Mouse (Mus musculus) neural tube, embryonic 12.5 days (tissue): ENCODE measurements around the gene Pacsin2. TPM values are rescaled to one million over a fixed set of nuclear protein-coding genes. Genes with fewer than 3 reads are reported as not detected.

ENCODE experiments used
- ATAC-seq: fragments of 200-750 bp; cut with Nextera tagmentation; 2 replicates; pipeline ENCODE4 v1.8.0; 2017; ENCODE audit warnings: low read depth, mild to moderate bottlenecking, moderate TSS enrichment, moderate library complexity; ENCODE audit not compliant: low FRiP score
- H3K27ac ChIP-seq: fragments of 300-500 bp; sonication (generic); 2 replicates; pipeline ENCODE4 v1.5.1; 2016
- H3K27me3 ChIP-seq: fragments of 300-500 bp; sonication (generic); replicated peaks from 2 replicates; pipeline ENCODE4 v1.6.1; 2016; ENCODE audit warnings: mild to moderate bottlenecking
- H3K36me3 ChIP-seq: fragments of 300-500 bp; sonication (generic); 2 replicates; pipeline ENCODE4 v1.6.1; 2016; ENCODE audit warnings: mild to moderate bottlenecking
- H3K4me1 ChIP-seq: fragments of 300-500 bp; sonication (generic); 2 replicates; pipeline ENCODE4 v1.6.1; 2016
- H3K4me2 ChIP-seq: fragments of 300-500 bp; sonication (generic); replicated peaks from 2 replicates; pipeline ENCODE4 v1.6.1; 2016; ENCODE audit warnings: mild to moderate bottlenecking
- H3K4me3 ChIP-seq: fragments of 300-500 bp; sonication (generic); 2 replicates; pipeline ENCODE4 v1.5.1; 2016
- H3K9ac ChIP-seq: fragments of 300-500 bp; sonication (generic); 2 replicates; pipeline ENCODE4 v1.6.1; 2016; ENCODE audit warnings: mild to moderate bottlenecking
- H3K9me3 ChIP-seq: fragments of 300-500 bp; sonication (generic); 2 replicates; pipeline ENCODE4 v1.6.1; 2016; ENCODE audit warnings: mild to moderate bottlenecking
- WGBS: fragments of 180-500 bp; shearing (Covaris S2); methylation state at CpG from one replicate; pipeline ENCODE4 v1.1.7; 2016; 5-methylcytosine and 5-hydroxymethylcytosine counted together
- polyA plus RNA-seq: library from polyadenylated mRNA; unstranded; fragments of >200 nt; fragmentation: Nextera tagmentation; extraction: Ambion mirVana; gene quantifications from 2 replicates; pipeline ENCODE4 v1.2.1, GENCODE M21; 2016

The Pacsin2 gene
- polyA plus RNA-seq, 1 experiment from 2014 or later: 46.8 TPM

- WGBS: 1% methylated on average over 60 of the region's 60 CpGs
- Histone ChIP-seq H3K4me2 (peak within 1 kb of the TSS; percentile 93), H3K27me3 (no peaks in the 10 kb centered on the region), H3K4me1 (peaks cover 11% of the 10 kb centered on the region), H3K9me3 (no peaks in the 10 kb centered on the region), H3K9ac (peak within 1 kb of the TSS; percentile 80), H3K4me3 (peak within 1 kb of the TSS; percentile 82), H3K36me3 (no peaks in the 10 kb centered on the region), H3K27ac (no peak within 1 kb of the TSS)
- ATAC-seq: peak; percentile 88
Measured at GRCm38 (mm10) chr15:83349954-83350711, 114.3 kb downstream of the Pacsin2 start, which contains the start of gene Arfgap3. Gene Arfgap3, minus strand, starts transcription at chr15:83350247.

DNA sequence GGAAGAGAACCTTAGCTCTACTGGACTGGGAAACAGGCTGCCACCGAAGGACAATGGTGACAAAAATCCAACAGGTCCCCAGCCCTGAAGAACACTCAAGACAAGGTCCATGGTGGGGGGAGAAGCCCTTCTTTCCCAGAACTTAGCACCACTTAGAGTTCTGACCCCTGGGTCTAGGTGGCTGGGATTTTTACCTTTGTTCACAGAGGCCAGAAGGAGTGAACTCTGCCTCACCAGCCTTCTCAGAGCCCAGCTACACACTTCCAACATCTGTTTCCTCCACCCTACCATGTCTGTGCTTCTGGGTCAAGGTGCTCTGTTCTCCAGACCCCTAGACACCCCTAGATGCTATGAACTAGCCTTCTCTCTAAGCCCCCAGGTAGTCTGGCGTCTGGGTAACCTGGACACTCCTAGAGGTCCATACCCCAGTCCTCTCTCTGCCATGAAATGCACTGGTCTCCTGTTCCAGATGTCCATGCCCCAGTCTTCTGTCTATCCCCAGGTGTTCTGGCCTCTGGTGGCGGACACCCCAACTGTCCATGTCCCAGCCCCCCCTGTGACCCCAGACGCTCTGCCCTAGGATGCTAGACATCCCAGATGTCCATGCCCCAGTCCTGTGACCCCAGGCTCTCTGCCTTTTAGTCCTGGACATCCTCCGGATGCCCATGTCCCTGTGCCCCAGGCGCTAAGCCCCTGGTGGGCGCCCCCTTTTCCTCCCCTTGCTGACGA, 115.0 kb downstream of the Pacsin2 start:
- Histone ChIP-seq H3K4me3 (peak overlapping the region; percentile 82), H3K9ac (peak overlapping the region; percentile 80), H3K4me2 (peak overlapping the region; percentile 93), H3K27ac (no peak overlapping the region), H3K9me3 (no peaks in the 10 kb centered on the region), H3K27me3 (no peaks in the 10 kb centered on the region), H3K4me1 (peaks cover 14% of the 10 kb centered on the region), H3K36me3 (no peaks in the 10 kb centered on the region)
- peak; percentile 42 for ATAC-seq
- 17% methylated on average over 8 of the region's 8 CpGs for WGBS

- ATAC-seq: no peak
- Histone ChIP-seq H3K4me2 (peak overlapping the region; percentile 93), H3K27me3 (no peaks in the 10 kb centered on the region), H3K9me3 (no peaks in the 10 kb centered on the region), H3K4me1 (peaks cover 15% of the 10 kb centered on the region), H3K9ac (no peak overlapping the region), H3K4me3 (no peak overlapping the region), H3K27ac (no peak overlapping the region), H3K36me3 (no peaks in the 10 kb centered on the region)
- 81% methylated on average over 4 of the region's 4 CpGs for WGBS
Measured at GRCm38 (mm10) chr15:83348747-83349146, 115.7 kb downstream of the Pacsin2 start.

DNA sequence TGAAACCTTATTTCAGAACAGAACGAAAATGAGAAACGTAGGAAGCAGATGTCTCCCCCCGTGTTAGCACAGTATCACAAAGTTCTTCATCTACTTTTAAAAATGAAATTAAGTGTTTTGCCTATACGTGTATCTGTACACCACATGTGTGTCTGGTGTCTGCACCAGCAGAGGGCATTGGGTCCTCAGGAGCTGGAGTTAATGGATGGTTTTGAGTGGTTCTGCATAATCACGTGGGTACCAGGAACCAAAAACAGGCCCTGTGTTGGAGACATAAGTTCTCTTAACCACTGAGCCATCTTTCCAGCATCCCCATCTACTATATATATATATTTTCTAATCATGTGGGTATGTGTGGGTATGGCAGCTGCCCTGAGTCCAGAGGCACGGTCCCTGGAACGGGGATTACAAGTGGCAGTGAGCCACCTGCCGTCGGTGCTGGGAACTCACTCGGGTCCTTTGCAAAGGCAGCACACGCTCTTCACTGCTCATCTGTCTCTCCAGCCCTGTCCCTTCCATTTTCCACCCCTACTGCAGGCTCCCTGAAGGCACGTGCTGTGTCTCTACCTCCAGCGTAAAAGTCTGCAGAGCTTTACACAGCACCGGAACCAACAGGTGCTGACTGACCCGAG, 118.4 kb downstream of the Pacsin2 start:
- Histone ChIP-seq H3K36me3 (peaks cover 16% of the 10 kb centered on the region), H3K9ac (no peak overlapping the region), H3K4me1 (peaks cover 15% of the 10 kb centered on the region), H3K27ac (no peak overlapping the region), H3K4me2 (no peak overlapping the region), H3K9me3 (no peaks in the 10 kb centered on the region), H3K27me3 (no peaks in the 10 kb centered on the region), H3K4me3 (no peak overlapping the region)
- WGBS: 92% methylated on average over 15 of the region's 15 CpGs
- ATAC-seq: no peak

DNA sequence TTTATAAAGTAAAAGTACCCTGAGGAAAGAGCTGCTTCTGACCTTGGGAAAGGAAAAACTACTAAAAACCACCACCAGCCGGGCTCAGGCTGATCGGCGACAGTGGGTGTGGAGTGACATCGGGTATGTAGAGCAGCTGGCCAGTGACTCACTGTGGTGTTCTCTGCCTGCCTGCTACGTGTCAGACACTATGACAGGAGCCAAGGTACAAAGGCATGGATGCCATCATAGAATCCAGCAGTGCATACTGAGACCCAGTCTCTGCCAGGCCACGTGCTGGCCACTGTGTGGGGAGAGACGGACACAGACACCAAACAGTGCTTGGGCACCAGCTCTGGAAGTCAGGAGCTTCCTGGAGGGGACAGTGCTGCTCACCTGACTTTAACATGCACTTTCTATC, 119.5 kb downstream of the Pacsin2 start:
- H3K4me1 ChIP-seq: peaks cover 15% of the 10 kb centered on the region
- peaks cover 19% of the 10 kb centered on the region for H3K36me3 ChIP-seq
- ATAC-seq: no peak
- H3K27me3 ChIP-seq: no peaks in the 10 kb centered on the region
- H3K4me2 ChIP-seq: no peak overlapping the region
- WGBS: 79% methylated on average over 7 of the region's 7 CpGs
- no peak overlapping the region for H3K27ac ChIP-seq
- H3K9ac ChIP-seq: no peak overlapping the region
- H3K9me3 ChIP-seq: no peaks in the 10 kb centered on the region
- no peak overlapping the region for H3K4me3 ChIP-seq

DNA sequence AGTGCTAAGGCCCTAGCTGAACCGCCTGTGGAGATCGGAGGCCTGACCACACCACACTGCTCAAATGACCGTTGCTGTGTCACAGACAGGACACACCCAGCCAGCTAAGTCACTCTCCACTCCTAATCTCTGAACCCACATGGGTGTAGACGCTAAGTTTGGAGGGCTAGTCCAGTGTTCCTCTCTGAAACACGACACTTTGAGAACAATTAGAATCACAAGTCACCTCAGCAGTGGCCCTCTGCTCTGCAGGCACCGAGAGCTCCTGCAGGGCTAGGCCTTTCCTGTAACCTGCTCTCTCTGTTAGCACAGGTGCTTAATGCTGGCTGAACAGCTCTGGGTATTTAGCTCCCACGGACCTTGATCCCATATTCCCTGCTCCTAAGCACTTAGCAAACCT, 120.2 kb downstream of the Pacsin2 start:
- Histone ChIP-seq H3K27ac (no peak overlapping the region), H3K9ac (no peak overlapping the region), H3K4me3 (no peak overlapping the region), H3K4me1 (peaks cover 9% of the 10 kb centered on the region; the same call in 1 of the 2 replicates), H3K9me3 (no peaks in the 10 kb centered on the region), H3K27me3 (no peaks in the 10 kb centered on the region), H3K4me2 (no peak overlapping the region), H3K36me3 (peaks cover 19% of the 10 kb centered on the region)
- 36% methylated on average over 7 of the region's 7 CpGs for WGBS
- no peak for ATAC-seq

DNA sequence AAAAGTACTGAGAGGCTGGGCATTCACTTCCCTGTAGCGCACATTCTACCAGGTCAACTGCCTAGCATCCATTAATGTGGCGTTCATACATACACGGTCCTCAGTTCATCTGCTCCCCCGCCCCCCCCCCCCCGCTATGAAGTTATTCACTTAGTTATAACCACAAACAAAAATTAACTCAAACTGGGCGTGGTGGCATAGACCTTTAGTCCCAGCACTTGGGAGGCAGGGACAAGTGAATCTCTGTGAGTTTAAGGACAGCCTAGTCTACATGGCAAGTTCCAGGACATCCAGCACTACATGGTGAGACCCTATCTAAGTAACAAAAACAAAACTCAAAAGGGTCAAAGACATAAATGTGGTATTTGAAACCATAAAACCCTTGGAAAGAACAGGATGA, 125.5 kb downstream of the Pacsin2 start:
- no peak overlapping the region for H3K4me2 ChIP-seq
- H3K4me1 ChIP-seq: no peaks in the 10 kb centered on the region
- WGBS: 82% methylated on average over 6 of the region's 6 CpGs
- peaks cover 42% of the 10 kb centered on the region for H3K36me3 ChIP-seq
- H3K27ac ChIP-seq: no peak overlapping the region
- H3K4me3 ChIP-seq: no peak overlapping the region
- no peak overlapping the region for H3K9ac ChIP-seq
- ATAC-seq: no peak
- no peaks in the 10 kb centered on the region for H3K9me3 ChIP-seq
- H3K27me3 ChIP-seq: no peaks in the 10 kb centered on the region

DNA sequence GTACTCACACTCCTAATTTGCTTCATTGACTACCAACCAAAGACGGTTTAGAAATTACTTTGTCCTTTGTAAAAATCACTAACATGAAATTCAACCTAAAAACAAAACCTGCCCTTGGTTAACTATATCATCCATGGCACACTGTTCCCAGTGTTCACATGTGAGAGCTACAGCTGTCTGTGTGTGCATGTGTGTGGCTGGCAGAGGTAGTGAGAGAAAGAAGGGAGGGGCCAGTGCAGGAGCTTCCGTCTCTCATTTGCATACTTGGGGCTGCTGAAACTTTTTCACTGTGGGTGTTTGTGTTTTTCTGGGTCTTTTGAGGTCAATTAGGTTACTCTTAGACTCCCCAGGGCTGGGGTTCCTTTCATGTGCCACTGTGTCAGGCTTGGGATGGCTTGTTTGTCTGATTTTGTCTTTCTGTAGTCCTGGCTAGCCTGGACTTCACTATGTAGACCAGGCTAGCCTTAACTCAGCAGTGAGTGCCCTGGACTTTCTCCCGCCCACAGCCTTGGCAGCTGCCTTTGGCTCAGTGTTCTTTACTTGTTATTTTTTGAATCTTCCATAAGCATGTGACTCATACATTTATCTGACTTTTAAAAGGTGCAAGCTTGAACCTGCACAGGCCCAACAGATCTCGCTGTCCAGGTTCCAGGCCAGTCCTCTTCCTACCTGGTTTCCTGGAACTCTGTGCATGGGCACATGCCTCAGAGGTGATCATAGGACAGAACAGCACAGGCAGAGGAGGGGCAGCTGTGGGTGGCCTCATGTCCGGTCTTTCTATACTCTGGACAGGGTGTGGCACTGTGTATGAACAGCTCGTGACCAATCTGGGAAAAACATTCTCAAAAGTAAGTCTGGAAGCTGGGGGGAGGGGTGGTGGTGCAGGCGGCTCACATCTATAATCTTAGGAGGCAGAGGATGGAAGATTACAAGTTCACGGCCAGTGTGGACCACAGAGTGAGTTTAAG, 126.2 kb downstream of the Pacsin2 start:
- no peak for ATAC-seq
- Histone ChIP-seq H3K27me3 (no peaks in the 10 kb centered on the region), H3K27ac (no peak overlapping the region; the same call in 1 of the 2 replicates), H3K9me3 (no peaks in the 10 kb centered on the region), H3K9ac (no peak overlapping the region), H3K4me2 (no peak overlapping the region), H3K4me3 (no peak overlapping the region), H3K4me1 (no peaks in the 10 kb centered on the region), H3K36me3 (peaks cover 48% of the 10 kb centered on the region)
- 83% methylated on average over 8 of the region's 8 CpGs for WGBS

DNA sequence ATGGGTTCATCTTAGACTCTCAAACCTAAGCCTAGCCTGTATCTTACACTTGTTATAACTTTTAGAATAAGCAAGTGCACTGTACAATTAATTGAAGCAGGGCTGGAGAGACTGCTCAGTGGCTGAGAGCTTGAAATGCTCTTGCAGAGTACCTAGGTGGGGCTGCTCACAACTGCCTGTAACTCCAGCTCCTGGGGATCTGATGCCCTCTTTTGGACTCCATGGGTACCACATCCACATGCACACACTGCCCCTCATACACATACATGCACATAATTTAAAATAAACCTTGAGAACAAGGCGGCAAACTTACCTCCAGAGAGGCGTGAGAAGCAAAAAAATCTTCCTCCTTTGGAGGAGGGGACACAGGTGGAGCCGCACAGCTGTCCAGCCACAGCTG, 132.0 kb downstream of the Pacsin2 start:
- no peaks in the 10 kb centered on the region for H3K9me3 ChIP-seq
- H3K4me3 ChIP-seq: no peak overlapping the region
- no peak overlapping the region for H3K27ac ChIP-seq
- no peak overlapping the region for H3K4me2 ChIP-seq
- ATAC-seq: no peak
- H3K27me3 ChIP-seq: no peaks in the 10 kb centered on the region
- WGBS: 71% methylated on average over 3 of the region's 3 CpGs
- H3K36me3 ChIP-seq: peaks cover 48% of the 10 kb centered on the region
- no peak overlapping the region for H3K9ac ChIP-seq
- no peaks in the 10 kb centered on the region for H3K4me1 ChIP-seq

DNA sequence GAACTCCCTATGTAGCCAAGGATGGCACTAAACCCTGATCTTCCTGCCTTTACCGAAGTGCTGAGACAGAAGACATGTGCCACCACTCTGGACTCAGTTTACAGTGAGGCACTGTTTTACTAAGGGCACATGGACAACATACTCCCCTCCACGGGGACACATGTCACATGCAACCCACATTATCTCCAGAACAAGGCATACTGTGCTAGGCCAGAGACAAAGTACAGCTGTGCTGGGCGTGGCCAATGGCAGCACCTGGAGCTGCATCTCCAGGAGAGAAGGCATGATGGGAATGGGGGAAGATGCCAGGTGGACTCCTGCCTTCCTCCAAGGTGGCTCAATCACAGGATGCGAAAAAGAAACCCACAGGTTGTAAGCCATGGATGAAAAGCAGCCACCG, 135.5 kb downstream of the Pacsin2 start:
- Histone ChIP-seq H3K36me3 (peaks cover 53% of the 10 kb centered on the region), H3K27ac (no peak overlapping the region), H3K9ac (no peak overlapping the region), H3K9me3 (no peaks in the 10 kb centered on the region), H3K4me2 (no peak overlapping the region), H3K4me1 (no peaks in the 10 kb centered on the region), H3K4me3 (no peak overlapping the region), H3K27me3 (no peaks in the 10 kb centered on the region)
- ATAC-seq: no peak
- WGBS: 89% methylated on average over 5 of the region's 5 CpGs
